Mouse (Mus musculus) hindbrain, embryonic 16.5 days (tissue): ENCODE measurements around the gene Gm853. TPM values are rescaled to one million over a fixed set of nuclear protein-coding genes. Genes with fewer than 3 reads are reported as not detected.

Experiments
- ATAC-seq: fragments of 200-750 bp; cut with Nextera tagmentation; 2 replicates; pipeline ENCODE4 v1.8.0; 2017; ENCODE audit warnings: moderate TSS enrichment, moderate library complexity
- H3K27ac ChIP-seq: fragments of 300-500 bp; sonication (generic); 2 replicates; pipeline ENCODE4 v1.5.1; 2014; ENCODE audit warnings: low read depth, mild to moderate bottlenecking, control low read depth, low read length, moderate library complexity
- H3K27me3 ChIP-seq: fragments of 300-500 bp; sonication (generic); replicated peaks from 2 replicates; pipeline ENCODE4 v1.6.1; 2014; ENCODE audit warnings: low read length; ENCODE audit not compliant: control insufficient read depth, insufficient read depth
- H3K36me3 ChIP-seq: fragments of 300-500 bp; sonication (generic); 2 replicates; pipeline ENCODE4 v1.6.1; 2014; ENCODE audit warnings: mild to moderate bottlenecking, low read length, moderate library complexity, mixed read lengths; ENCODE audit not compliant: control insufficient read depth, insufficient read depth
- H3K4me1 ChIP-seq: fragments of 300-500 bp; sonication (generic); 2 replicates; pipeline ENCODE4 v1.6.1; 2014; ENCODE audit warnings: low read depth, low read length; ENCODE audit not compliant: control insufficient read depth, insufficient read depth
- H3K4me2 ChIP-seq: fragments of 300-500 bp; sonication (generic); 2 replicates; pipeline ENCODE4 v1.6.1; 2014; ENCODE audit warnings: mild to moderate bottlenecking, low read length, control low read depth, moderate library complexity
- H3K4me3 ChIP-seq: fragments of 300-500 bp; sonication (generic); 2 replicates; pipeline ENCODE4 v1.5.1; 2014; ENCODE audit warnings: mild to moderate bottlenecking, low read length, control low read depth, moderate library complexity
- H3K9ac ChIP-seq: fragments of 300-500 bp; sonication (generic); 2 replicates; pipeline ENCODE4 v1.6.1; 2014; ENCODE audit warnings: low read depth, mild to moderate bottlenecking, control low read depth, low read length, moderate library complexity
- H3K9me3 ChIP-seq: fragments of 300-500 bp; sonication (generic); 2 replicates; pipeline ENCODE4 v1.6.1; 2014; ENCODE audit warnings: mild to moderate bottlenecking, low read length, moderate library complexity; ENCODE audit not compliant: control insufficient read depth
- WGBS: fragments of 180-500 bp; shearing (Covaris S2); extraction: QIAGEN DNeasy Blood & Tissue Kit; methylation state at CpG from one replicate; pipeline ENCODE4 v1.1.7; 2014; 5-methylcytosine and 5-hydroxymethylcytosine counted together
- polyA plus RNA-seq: library from polyadenylated mRNA; unstranded; fragments of >200 nt; fragmentation: Nextera tagmentation; extraction: Ambion mirVana; gene quantifications from 2 replicates; pipeline ENCODE4 v1.2.1, GENCODE M21; 2015

Gene Gm853
- polyA plus RNA-seq, 1 experiment from 2014 or later = 1.4 TPM

DNA sequence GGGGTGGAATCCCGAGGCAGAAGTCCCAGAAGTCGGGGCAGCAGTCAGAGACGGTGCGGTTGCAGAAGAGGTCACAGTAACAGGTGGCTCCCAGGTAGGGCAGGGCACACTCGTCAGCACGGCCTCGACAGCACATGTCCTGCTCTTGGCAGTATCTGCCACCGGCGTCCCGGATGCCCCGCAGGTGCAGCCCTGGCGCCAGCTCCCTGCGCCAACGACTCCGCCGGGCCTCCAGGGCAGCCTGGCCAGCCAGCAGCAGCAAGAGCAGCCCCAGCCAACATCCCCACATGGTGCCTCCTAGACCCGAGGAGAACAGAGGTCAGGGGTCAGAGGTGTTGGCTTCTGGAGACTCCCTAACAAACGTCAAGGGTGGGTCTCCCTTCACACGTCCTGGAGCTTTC is 48.3 kb downstream of the Gm853 start:
- Histone ChIP-seq H3K4me3 (no peak overlapping the region), H3K36me3 (no peaks in the 10 kb centered on the region), H3K4me1 (peaks cover 11% of the 10 kb centered on the region), H3K27me3 (peaks cover 14% of the 10 kb centered on the region), H3K9ac (no peak overlapping the region), H3K9me3 (no peaks in the 10 kb centered on the region), H3K4me2 (no peak overlapping the region; the same call in 1 of the 2 replicates), H3K27ac (no peak overlapping the region)
- 34% methylated on average over 19 of the region's 19 CpGs for WGBS
- no peak for ATAC-seq

DNA sequence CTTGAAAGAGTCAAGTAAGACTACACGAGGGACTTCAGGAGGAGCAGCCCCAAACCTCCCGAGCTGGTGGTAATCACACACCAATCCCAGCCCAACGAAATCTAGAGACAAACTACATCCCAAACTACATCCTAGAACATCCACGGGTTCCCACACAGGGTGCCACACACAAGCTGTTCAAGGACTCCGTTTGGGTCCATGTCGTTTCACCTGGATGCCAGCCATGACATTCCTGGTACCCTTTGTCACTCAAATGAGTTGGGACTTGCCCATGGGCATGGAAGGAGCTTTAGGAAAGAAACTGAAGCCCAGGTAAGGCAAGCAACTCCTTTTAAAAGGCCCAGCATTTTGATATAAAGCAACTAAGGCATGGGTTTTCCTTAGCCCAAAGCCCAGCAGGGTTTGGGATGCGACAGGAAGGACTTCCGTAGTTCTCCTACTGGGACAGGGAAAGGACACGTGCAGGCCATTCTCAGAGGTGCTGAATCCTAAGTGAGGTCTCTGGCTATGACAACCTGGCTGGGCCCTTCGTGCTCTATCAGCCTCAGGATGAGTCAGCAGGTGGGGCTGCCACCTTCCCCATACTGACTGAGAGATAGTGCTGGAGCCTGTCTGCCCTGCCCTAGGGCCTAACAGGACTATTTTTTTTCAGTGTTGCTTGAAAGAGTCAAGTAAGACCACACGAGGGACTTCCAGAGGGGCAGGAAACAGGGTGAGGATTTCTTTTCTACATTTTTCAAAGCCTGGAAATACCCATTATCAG is 49.0 kb downstream of the Gm853 start:
- no peak for ATAC-seq
- Histone ChIP-seq H3K9ac (no peak overlapping the region), H3K4me3 (no peak overlapping the region), H3K4me1 (peaks cover 11% of the 10 kb centered on the region), H3K36me3 (no peaks in the 10 kb centered on the region), H3K27me3 (peaks cover 14% of the 10 kb centered on the region), H3K9me3 (no peaks in the 10 kb centered on the region), H3K27ac (no peak overlapping the region), H3K4me2 (no peak overlapping the region)
- WGBS = 71% methylated on average over 11 of the region's 11 CpGs

DNA sequence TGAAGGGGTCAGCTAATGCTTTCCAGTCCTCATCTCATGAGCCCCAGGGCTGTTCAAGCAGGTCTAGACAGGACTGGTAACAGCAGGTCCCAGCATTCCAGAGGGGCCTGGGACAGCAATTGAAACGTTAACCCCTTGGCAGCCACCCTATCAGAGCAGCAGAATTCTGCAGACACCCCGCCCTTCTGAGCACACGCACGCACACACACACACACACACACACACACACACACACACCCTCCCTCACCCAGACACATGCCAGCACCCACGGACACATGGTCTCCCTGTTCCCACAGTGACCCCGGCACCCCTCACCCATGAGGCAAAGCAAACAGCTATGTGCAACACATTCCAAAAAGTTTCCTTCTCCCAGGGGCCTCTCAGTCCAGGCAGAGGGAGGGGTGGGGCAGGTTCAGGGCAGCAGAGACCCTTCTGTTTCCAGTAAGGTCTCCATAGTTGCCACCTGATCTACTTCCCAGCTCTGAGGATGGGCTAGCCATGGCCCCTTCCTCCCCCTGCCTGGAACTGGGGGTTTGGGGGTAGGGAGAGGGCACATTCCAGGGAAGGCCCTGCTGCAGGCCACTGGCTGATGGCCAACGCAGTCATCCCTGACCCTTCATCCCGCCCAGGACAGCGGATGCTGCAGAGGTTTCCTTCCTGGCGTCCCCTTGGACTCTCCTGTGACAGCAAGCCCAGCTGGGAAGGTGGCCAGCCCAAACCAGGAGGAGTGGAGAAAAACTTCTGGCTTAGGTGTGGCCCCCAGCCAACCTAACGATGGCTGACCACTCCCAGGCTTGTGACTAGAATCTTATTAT is 50.0 kb downstream of the Gm853 start:
- Histone ChIP-seq H3K9me3 (no peaks in the 10 kb centered on the region), H3K27me3 (peaks cover 14% of the 10 kb centered on the region)
- 66% methylated on average over 10 of the region's 11 CpGs for WGBS

DNA sequence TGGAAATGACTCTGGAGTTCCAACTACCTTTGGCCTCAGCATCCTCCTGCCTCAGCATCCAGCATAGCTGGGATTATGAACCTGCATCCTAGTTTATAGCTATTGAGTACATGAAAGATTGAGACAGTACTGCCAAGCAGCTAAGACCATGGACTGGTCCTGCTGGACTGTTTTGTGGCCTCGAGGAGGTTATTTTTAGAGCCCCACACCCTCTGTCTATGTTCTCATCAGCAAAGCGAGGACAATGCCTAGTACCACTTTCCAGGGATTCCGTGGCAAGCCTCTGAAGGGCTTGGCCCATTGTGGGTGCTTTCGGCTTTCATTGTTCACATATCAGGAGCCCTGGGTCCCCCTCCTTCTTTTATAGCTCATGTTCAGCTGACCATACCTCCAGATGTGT is 51.8 kb downstream of the Gm853 start:
- Histone ChIP-seq H3K9ac (no peak overlapping the region), H3K36me3 (no peaks in the 10 kb centered on the region), H3K27ac (no peak overlapping the region), H3K9me3 (no peaks in the 10 kb centered on the region), H3K27me3 (peaks cover 14% of the 10 kb centered on the region), H3K4me1 (peaks cover 9% of the 10 kb centered on the region), H3K4me2 (no peak overlapping the region), H3K4me3 (no peak overlapping the region)
- ATAC-seq = no peak
- 88% methylated on average over 4 of the region's 4 CpGs for whole genome bisulfite sequencing

More for the DNA sequence above, 50.0 kb downstream of the Gm853 start:
- Histone ChIP-seq H3K27ac (no peak overlapping the region), H3K36me3 (no peaks in the 10 kb centered on the region), H3K4me1 (peaks cover 11% of the 10 kb centered on the region), H3K9ac (no peak overlapping the region), H3K4me2 (no peak overlapping the region), H3K4me3 (no peak overlapping the region)
- no peak for ATAC-seq

DNA sequence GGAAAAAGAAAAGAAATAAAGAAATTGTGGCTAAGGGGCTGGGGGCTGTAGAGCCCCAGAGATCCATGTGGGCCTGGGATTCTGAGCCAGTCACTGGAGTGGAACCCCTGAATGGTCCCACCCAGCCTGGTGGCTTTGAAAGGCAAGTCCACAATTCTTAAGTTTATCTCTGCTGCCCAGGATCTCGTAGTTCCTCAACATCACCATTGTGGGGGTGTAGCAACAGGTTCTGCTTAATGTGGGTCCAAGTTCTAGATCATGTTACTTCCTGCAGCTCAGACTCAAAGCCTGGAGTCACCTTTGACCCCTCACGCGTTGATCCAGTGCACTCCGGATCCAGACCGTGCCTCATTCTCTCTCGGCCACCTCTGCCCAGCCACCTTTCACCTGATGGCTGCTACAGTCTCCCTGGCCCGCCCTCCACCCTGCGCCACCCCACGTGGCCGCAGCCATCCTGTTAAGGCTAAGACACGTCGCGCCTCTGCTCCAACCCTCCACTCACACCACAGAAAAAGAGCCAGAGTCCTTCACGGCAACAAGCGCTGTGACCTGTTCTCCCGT is 52.7 kb downstream of the Gm853 start:
- WGBS = 78% methylated on average over 16 of the region's 16 CpGs
- no peak overlapping the region for H3K4me2 ChIP-seq

DNA sequence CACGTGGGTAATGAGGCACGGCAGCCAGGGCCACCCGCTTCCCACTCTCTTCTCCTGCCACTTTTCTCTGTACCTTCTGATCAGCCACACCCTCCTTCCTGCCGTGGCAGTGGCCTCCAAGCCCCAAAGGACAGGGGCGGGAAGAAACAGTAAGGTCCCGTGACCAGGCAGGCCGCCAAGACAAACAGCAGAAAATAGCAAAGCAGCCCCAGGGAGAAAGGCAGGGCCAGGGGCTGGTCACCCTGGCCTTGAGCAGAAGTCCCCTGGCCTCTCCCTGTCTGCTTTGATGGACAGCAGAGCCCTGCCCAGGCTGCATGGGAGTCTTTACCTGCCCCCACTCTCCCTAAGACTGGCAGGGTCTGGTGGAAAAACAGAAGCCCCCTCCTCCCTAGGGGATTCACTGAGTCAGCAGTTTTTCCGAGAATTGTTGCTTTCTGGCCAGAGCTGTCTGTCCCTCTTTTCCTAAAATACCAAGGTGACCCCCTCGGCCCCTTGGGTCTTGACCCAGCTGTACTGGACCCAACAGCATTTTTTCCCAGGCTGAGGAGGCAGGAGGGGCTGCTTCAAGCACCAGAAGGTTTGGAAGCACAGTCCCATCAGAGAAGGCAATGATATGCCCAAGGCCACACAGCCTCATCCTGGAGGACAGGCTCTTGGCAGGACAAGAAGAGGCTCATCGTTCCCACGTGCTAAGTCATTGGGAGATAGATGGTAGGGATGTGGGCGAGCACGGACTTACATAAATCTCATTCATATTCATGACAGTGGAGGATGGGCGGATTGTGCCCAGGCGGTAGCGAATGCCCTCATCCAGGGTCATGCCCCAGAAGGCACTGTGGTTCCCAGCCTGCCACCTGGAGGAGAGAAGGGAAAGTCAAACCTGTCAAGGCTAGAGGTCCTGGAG is 53.7 kb downstream of the Gm853 start:
- H3K4me2 ChIP-seq = peak overlapping the region; percentile 16; the same call in 1 of the 2 replicates

More for the DNA sequence above, 52.7 kb downstream of the Gm853 start:
- H3K4me3 ChIP-seq = no peak overlapping the region
- no peaks in the 10 kb centered on the region for H3K36me3 ChIP-seq
- H3K27ac ChIP-seq = no peak overlapping the region
- H3K4me1 ChIP-seq = peaks cover under 1% of the 10 kb centered on the region
- ATAC-seq = no peak
- no peaks in the 10 kb centered on the region for H3K9me3 ChIP-seq
- H3K9ac ChIP-seq = no peak overlapping the region
- peaks cover 10% of the 10 kb centered on the region for H3K27me3 ChIP-seq

DNA sequence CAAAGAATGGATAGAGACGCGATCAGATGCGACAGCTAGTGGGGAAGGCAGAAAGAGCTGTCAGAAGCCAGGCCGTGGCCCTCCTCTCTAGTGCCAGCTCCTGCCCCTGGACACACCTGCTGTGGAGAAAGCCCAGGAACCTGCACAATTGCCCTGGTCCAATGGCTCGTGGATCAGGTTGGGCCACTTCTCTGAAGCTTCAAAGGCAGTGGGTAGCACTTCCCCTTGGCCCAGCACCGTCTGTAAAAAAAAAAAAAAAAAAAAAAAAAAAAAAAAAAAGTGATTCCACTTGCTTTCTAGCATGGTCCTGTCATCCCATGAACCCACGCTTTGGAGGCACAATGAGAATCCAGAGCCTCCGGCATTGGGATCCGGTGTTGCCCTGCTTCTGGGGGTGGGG is 54.4 kb downstream of the Gm853 start:
- peaks cover 11% of the 10 kb centered on the region; the same call in 1 of the 2 replicates for H3K27me3 ChIP-seq
- no peak overlapping the region for H3K27ac ChIP-seq

More for the DNA sequence above, 53.7 kb downstream of the Gm853 start:
- no peak for ATAC-seq
- Histone ChIP-seq H3K4me1 (peaks cover 2% of the 10 kb centered on the region), H3K36me3 (no peaks in the 10 kb centered on the region), H3K9me3 (no peaks in the 10 kb centered on the region), H3K27me3 (peaks cover 8% of the 10 kb centered on the region; the same call in 1 of the 2 replicates), H3K27ac (no peak overlapping the region), H3K9ac (no peak overlapping the region), H3K4me3 (no peak overlapping the region)
- WGBS = 35% methylated on average over 16 of the region's 16 CpGs

DNA sequence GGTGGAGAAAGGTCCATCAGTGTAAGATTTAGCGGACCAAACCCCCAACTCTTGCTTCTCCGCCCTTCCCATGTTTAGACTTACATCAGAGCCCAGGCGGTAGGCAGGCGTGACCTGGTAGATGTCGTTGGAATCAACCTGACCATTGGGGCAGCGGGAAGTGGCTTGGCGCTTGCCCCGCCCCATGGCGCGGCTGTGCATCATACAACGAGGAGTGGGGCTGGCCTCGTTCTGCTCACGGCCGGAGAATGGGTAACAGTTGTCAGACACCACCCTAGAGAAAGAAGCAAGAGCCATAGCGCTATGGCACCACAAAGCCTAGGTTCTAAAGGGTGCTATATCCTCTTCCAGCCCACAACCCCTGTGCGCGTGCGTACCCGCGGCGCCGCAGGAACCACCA is 54.9 kb downstream of the Gm853 start:
- H3K27ac ChIP-seq = no peak overlapping the region
- no peak overlapping the region for H3K4me3 ChIP-seq
- H3K4me1 ChIP-seq = peaks cover 8% of the 10 kb centered on the region
- 55% methylated on average over 22 of the region's 22 CpGs for WGBS
- ATAC-seq = no peak
- no peaks in the 10 kb centered on the region for H3K36me3 ChIP-seq
- H3K27me3 ChIP-seq = peaks cover 13% of the 10 kb centered on the region
- H3K9ac ChIP-seq = no peak overlapping the region
- peak overlapping the region; percentile 37 for H3K4me2 ChIP-seq
- H3K9me3 ChIP-seq = no peaks in the 10 kb centered on the region

More for the DNA sequence above, 54.4 kb downstream of the Gm853 start:
- no peak overlapping the region for H3K9ac ChIP-seq
- ATAC-seq = no peak
- no peaks in the 10 kb centered on the region for H3K9me3 ChIP-seq
- WGBS = 40% methylated on average over 9 of the region's 9 CpGs
- H3K4me1 ChIP-seq = peaks cover 8% of the 10 kb centered on the region
- no peaks in the 10 kb centered on the region for H3K36me3 ChIP-seq
- no peak overlapping the region for H3K4me3 ChIP-seq
- H3K4me2 ChIP-seq = peak overlapping the region; percentile 37
